Mouse (Mus musculus) stomach, postnatal 0 days (tissue): ENCODE results near the gene Krtap5-3. TPM values are rescaled to one million over a fixed set of nuclear protein-coding genes. Genes with fewer than 3 reads are reported as not detected.
"Not testable (repeated sequence)": the region's sequence is repeated elsewhere in the genome, so short reads cannot be mapped to it uniquely, and the experiment has no call there.

Experiments
- ATAC-seq: fragments of 200-750 bp; cut with Nextera tagmentation; 2 replicates; pipeline ENCODE4 v1.8.0; 2017; ENCODE audit not compliant: low FRiP score, low TSS enrichment
- DNase-seq: peaks from one replicate; pipeline ENCODE4 v3.0.0-alpha.2; 2016; ENCODE audit warnings: low spot score
- H3K27ac ChIP-seq: fragments of 300-500 bp; sonication (generic); replicated peaks from 2 replicates; pipeline ENCODE4 v1.5.1; 2014; ENCODE audit warnings: mild to moderate bottlenecking, control low read depth
- H3K27me3 ChIP-seq: fragments of 300-500 bp; sonication (generic); 2 replicates; pipeline ENCODE4 v1.6.1; 2014; ENCODE audit warnings: low read length; ENCODE audit not compliant: control insufficient read depth, insufficient read depth
- H3K36me3 ChIP-seq: fragments of 300-500 bp; sonication (generic); 2 replicates; pipeline ENCODE4 v1.6.1; 2014; ENCODE audit warnings: low read length, mixed read lengths; ENCODE audit not compliant: control insufficient read depth, insufficient read depth
- H3K4me1 ChIP-seq: fragments of 300-500 bp; sonication (generic); replicated peaks from 2 replicates; pipeline ENCODE4 v1.6.1; 2014; ENCODE audit warnings: antibody characterized with exemption; ENCODE audit not compliant: control insufficient read depth, insufficient read depth
- H3K4me2 ChIP-seq: fragments of 300-500 bp; sonication (generic); replicated peaks from 2 replicates; pipeline ENCODE4 v1.6.1; 2014; ENCODE audit warnings: low read depth, mild to moderate bottlenecking, control low read depth, moderate library complexity
- H3K4me3 ChIP-seq: fragments of 300-500 bp; sonication (generic); 2 replicates; pipeline ENCODE4 v1.5.1; 2014; ENCODE audit warnings: low read depth, low read length, control low read depth
- H3K9ac ChIP-seq: fragments of 300-500 bp; sonication (generic); 2 replicates; pipeline ENCODE4 v1.6.1; 2014; ENCODE audit warnings: mild to moderate bottlenecking, low read length, control low read depth, mixed read lengths
- H3K9me3 ChIP-seq: fragments of 300-500 bp; sonication (generic); 2 replicates; pipeline ENCODE4 v1.6.1; 2016; ENCODE audit warnings: low read length; ENCODE audit not compliant: control insufficient read depth
- CTCF ChIP-seq: IDR thresholded peaks from 2 replicates; pipeline ENCODE4 v1.5.1; 2016; ENCODE audit warnings: antibody characterized with exemption, low read depth, mild to moderate bottlenecking, moderate library complexity
- EP300 ChIP-seq: optimal IDR thresholded peaks from 2 replicates; pipeline ENCODE3; 2016; ENCODE audit warnings: antibody characterized with exemption
- WGBS: fragments of 180-500 bp; shearing (Covaris S2); extraction: QIAGEN DNeasy Blood & Tissue Kit; methylation state at CpG from one replicate; pipeline ENCODE4 v1.1.7; 2014; 5-methylcytosine and 5-hydroxymethylcytosine counted together
- polyA plus RNA-seq: library from polyadenylated mRNA; unstranded; fragments of >200 nt; fragmentation: Nextera tagmentation; extraction: Ambion mirVana; gene quantifications from 2 replicates; pipeline ENCODE4 v1.2.1, GENCODE M21; 2015

Gene Krtap5-3
- not detected in 2 replicates for polyA plus RNA-seq

GRCm38 (mm10) chr7:142201064-142201463 lies at the start of gene Krtap5-3:
Gene Krtap5-3, plus strand, starts transcription at chr7:142201364.
- TF ChIP-seq EP300 (no peak), CTCF (no peak)
- no peak within 1 kb of the TSS for H3K4me2 ChIP-seq
- H3K27ac ChIP-seq: no peak within 1 kb of the TSS
- H3K36me3 ChIP-seq: no peaks in the 10 kb centered on the region
- DNase-seq: no peak
- H3K9me3 ChIP-seq: no peaks in the 10 kb centered on the region
- 0 out of 2 replicates have a peak, but pooled peaks have one; percentile 35 for ATAC-seq
- no peak within 1 kb of the TSS for H3K9ac ChIP-seq
- H3K4me1 ChIP-seq: no peaks in the 10 kb centered on the region
- no peaks in the 10 kb centered on the region for H3K27me3 ChIP-seq
- WGBS: 50% methylated on average over 1 of the region's 1 CpGs
- no peak within 1 kb of the TSS for H3K4me3 ChIP-seq

- Histone ChIP-seq H3K4me2 (no peak overlapping the region), H3K9me3 (no peaks in the 10 kb centered on the region), H3K27ac (no peak overlapping the region), H3K27me3 (no peaks in the 10 kb centered on the region), H3K4me3 (no peak overlapping the region), H3K9ac (no peak overlapping the region), H3K36me3 (no peaks in the 10 kb centered on the region), H3K4me1 (no peaks in the 10 kb centered on the region)
- TF ChIP-seq EP300 (no peak), CTCF (no peak)
- 75% methylated on average over 4 of the region's 4 CpGs for WGBS
- ATAC-seq: no peak
- DNase-seq: no peak
Observed at GRCm38 (mm10) chr7:142152191-142152590, 49.0 kb upstream of the Krtap5-3 start.

- no peak for TF ChIP-seq EP300
- TF ChIP-seq CTCF: no peak
Observed at GRCm38 (mm10) chr7:142155308-142155707, 45.9 kb upstream of the Krtap5-3 start.

GRCm38 (mm10) chr7:142157013-142157412 lies 44.2 kb upstream of the Krtap5-3 start, which contains the start of gene Gm29735:
Gene Gm29735, minus strand, starts transcription at chr7:142157113.
- not testable (repeated sequence) for H3K9me3 ChIP-seq, H3K4me1 ChIP-seq, ATAC-seq, H3K27me3 ChIP-seq, H3K9ac ChIP-seq, DNase-seq, H3K4me2 ChIP-seq, H3K4me3 ChIP-seq, H3K36me3 ChIP-seq, H3K27ac ChIP-seq
- WGBS: 38% methylated on average over 2 of the region's 2 CpGs

More at GRCm38 (mm10) chr7:142155308-142155707, 45.9 kb upstream of the Krtap5-3 start:
- Histone ChIP-seq H3K4me2 (no peak overlapping the region), H3K9me3 (no peaks in the 10 kb centered on the region), H3K36me3 (no peaks in the 10 kb centered on the region), H3K9ac (no peak overlapping the region), H3K4me3 (no peak overlapping the region), H3K27me3 (no peaks in the 10 kb centered on the region), H3K4me1 (no peaks in the 10 kb centered on the region), H3K27ac (no peak overlapping the region)
- DNase-seq: peak; percentile 69
- peak; percentile 71; the same call in 1 of the 2 replicates for ATAC-seq
- 16% methylated on average over 1 of the region's 1 CpGs for WGBS

- ATAC-seq: no peak
- H3K9ac ChIP-seq: no peak overlapping the region
- H3K27ac ChIP-seq: no peak overlapping the region
- TF ChIP-seq EP300 (no peak), CTCF (no peak)
- no peaks in the 10 kb centered on the region for H3K36me3 ChIP-seq
- H3K27me3 ChIP-seq: no peaks in the 10 kb centered on the region
- 97% methylated on average over 3 of the region's 3 CpGs for WGBS
- H3K4me1 ChIP-seq: no peaks in the 10 kb centered on the region
- H3K4me2 ChIP-seq: no peak overlapping the region
- no peak for DNase-seq
- H3K9me3 ChIP-seq: no peaks in the 10 kb centered on the region
- no peak overlapping the region for H3K4me3 ChIP-seq
Observed at GRCm38 (mm10) chr7:142159366-142159765, 41.8 kb upstream of the Krtap5-3 start.

GRCm38 (mm10) chr7:142165639-142166038 lies 35.5 kb upstream of the Krtap5-3 start, which contains the start of gene Gm4553:
Gene Gm4553, minus strand, starts transcription at chr7:142165739.
- not testable (repeated sequence) for H3K9ac ChIP-seq, H3K4me2 ChIP-seq, ATAC-seq

More at GRCm38 (mm10) chr7:142165639-142166038, 35.5 kb upstream of the Krtap5-3 start, which contains the start of gene Gm4553:
- H3K27ac ChIP-seq, H3K4me1 ChIP-seq, H3K9me3 ChIP-seq, H3K4me3 ChIP-seq, DNase-seq, H3K36me3 ChIP-seq, H3K27me3 ChIP-seq: not testable (repeated sequence)
